Mouse (Mus musculus): ENCODE results near the gene Pip4k2c. TPM values are rescaled to one million over a fixed set of nuclear protein-coding genes. Genes with fewer than 3 reads are reported as not detected.
A peak's percentile ranks its signal among the peaks of the same experiment; 100 is the strongest.

Gene Pip4k2c
- polyA plus RNA-seq, 1 experiment from 2014 or later, result 22.1 TPM

- no peak overlapping the region for H3K27ac ChIP-seq
- no peak overlapping the region for H3K9ac ChIP-seq
- H3K4me1 ChIP-seq (replicated peaks), result peaks cover 11% of the 10 kb centered on the region
- H3K4me2 ChIP-seq, result no peak overlapping the region
- no peak overlapping the region for H3K4me3 ChIP-seq
- no peaks in the 10 kb centered on the region for H3K9me3 ChIP-seq
- ATAC-seq (ENCODE audit: low FRiP score), result no peak
- 90% methylated on average over 10 of the region's 10 CpGs for WGBS
- H3K36me3 ChIP-seq, result peaks cover 75% of the 10 kb centered on the region
- no peaks in the 10 kb centered on the region for H3K27me3 ChIP-seq
Measured at GRCm38 (mm10) chr10:127205373-127205772, 6.0 kb downstream of the Pip4k2c start.

- H3K4me1 ChIP-seq (replicated peaks), result peaks cover 4% of the 10 kb centered on the region; the same call in 1 of the 2 replicates
- H3K4me3 ChIP-seq, result no peak overlapping the region
- H3K4me2 ChIP-seq, result no peak overlapping the region
- H3K27me3 ChIP-seq, result no peaks in the 10 kb centered on the region
- no peaks in the 10 kb centered on the region for H3K9me3 ChIP-seq
- no peak for ATAC-seq (ENCODE audit: low FRiP score)
- H3K36me3 ChIP-seq, result peaks cover 83% of the 10 kb centered on the region
- H3K9ac ChIP-seq, result no peak overlapping the region; the same call in 1 of the 2 replicates
- 95% methylated on average over 5 of the region's 5 CpGs for WGBS
- H3K27ac ChIP-seq, result no peak overlapping the region
Measured at GRCm38 (mm10) chr10:127204589-127204988, 6.8 kb downstream of the Pip4k2c start.

DNA sequence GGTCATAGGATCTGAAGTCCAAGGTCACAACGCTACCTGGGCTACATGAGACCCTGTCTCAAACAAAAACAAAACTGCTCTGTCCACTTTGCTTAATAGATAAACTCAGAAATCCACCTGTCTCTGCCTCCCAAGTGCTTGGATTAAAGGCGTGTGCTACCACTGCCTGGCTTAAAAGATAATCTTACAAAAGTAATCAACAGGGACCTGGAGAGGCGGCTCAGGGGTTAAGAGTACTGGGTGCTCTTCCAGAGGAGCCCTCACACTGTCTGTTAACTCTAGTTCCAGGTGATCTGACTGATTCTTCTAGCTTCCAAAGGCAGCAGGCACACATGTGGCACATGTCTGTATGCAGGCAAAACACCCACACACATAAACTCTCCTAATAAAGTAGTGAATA lies 8.3 kb downstream of the Pip4k2c start:
- Histone ChIP-seq H3K4me1 (replicated peaks) (no peaks in the 10 kb centered on the region), H3K27ac (no peak overlapping the region), H3K4me2 (no peak overlapping the region), H3K27me3 (no peaks in the 10 kb centered on the region), H3K4me3 (no peak overlapping the region), H3K9ac (no peak overlapping the region), H3K36me3 (peaks cover 90% of the 10 kb centered on the region), H3K9me3 (no peaks in the 10 kb centered on the region)
- 94% methylated on average over 3 of the region's 3 CpGs for WGBS
- no peak for ATAC-seq (ENCODE audit: low FRiP score)

- no peak overlapping the region for H3K27ac ChIP-seq
- no peak for ATAC-seq (ENCODE audit: low FRiP score)
- 88% methylated on average over 8 of the region's 8 CpGs for WGBS
- H3K4me2 ChIP-seq, result no peak overlapping the region
- H3K27me3 ChIP-seq, result no peaks in the 10 kb centered on the region
- H3K9ac ChIP-seq, result no peak overlapping the region
- H3K4me3 ChIP-seq, result no peak overlapping the region
- H3K4me1 ChIP-seq (replicated peaks), result peaks cover 14% of the 10 kb centered on the region
- peaks cover 76% of the 10 kb centered on the region for H3K36me3 ChIP-seq
- no peaks in the 10 kb centered on the region for H3K9me3 ChIP-seq
Measured at GRCm38 (mm10) chr10:127200279-127200678, 11.1 kb downstream of the Pip4k2c start.

GRCm38 (mm10) chr10:127199474-127199873 lies 11.9 kb downstream of the Pip4k2c start:
- Histone ChIP-seq H3K4me3 (no peak overlapping the region), H3K9me3 (no peaks in the 10 kb centered on the region), H3K36me3 (peaks cover 68% of the 10 kb centered on the region), H3K4me1 (replicated peaks) (peaks cover 20% of the 10 kb centered on the region), H3K4me2 (no peak overlapping the region), H3K9ac (peak overlapping the region; percentile 24; the same call in 1 of the 2 replicates), H3K27me3 (no peaks in the 10 kb centered on the region), H3K27ac (no peak overlapping the region)
- ATAC-seq (ENCODE audit: low FRiP score), result no peak
- WGBS, result 87% methylated on average over 11 of the region's 11 CpGs

- Histone ChIP-seq H3K27ac (no peak overlapping the region), H3K4me3 (no peak overlapping the region), H3K4me1 (replicated peaks) (peaks cover 24% of the 10 kb centered on the region), H3K9ac (peak overlapping the region; percentile 24; the same call in 1 of the 2 replicates), H3K36me3 (peaks cover 66% of the 10 kb centered on the region), H3K9me3 (no peaks in the 10 kb centered on the region), H3K4me2 (no peak overlapping the region), H3K27me3 (no peaks in the 10 kb centered on the region)
- no peak for ATAC-seq (ENCODE audit: low FRiP score)
- 68% methylated on average over 5 of the region's 5 CpGs for WGBS
Measured at GRCm38 (mm10) chr10:127199068-127199467, 12.3 kb downstream of the Pip4k2c start.

GRCm38 (mm10) chr10:127198492-127198891 lies 12.9 kb downstream of the Pip4k2c start:
- 76% methylated on average over 2 of the region's 2 CpGs for whole genome bisulfite sequencing
- Histone ChIP-seq H3K4me2 (no peak overlapping the region), H3K27me3 (no peaks in the 10 kb centered on the region), H3K27ac (no peak overlapping the region), H3K36me3 (peaks cover 60% of the 10 kb centered on the region), H3K9me3 (no peaks in the 10 kb centered on the region), H3K4me1 (replicated peaks) (peaks cover 25% of the 10 kb centered on the region), H3K9ac (no peak overlapping the region), H3K4me3 (no peak overlapping the region)
- ATAC-seq (ENCODE audit: low FRiP score), result no peak

DNA sequence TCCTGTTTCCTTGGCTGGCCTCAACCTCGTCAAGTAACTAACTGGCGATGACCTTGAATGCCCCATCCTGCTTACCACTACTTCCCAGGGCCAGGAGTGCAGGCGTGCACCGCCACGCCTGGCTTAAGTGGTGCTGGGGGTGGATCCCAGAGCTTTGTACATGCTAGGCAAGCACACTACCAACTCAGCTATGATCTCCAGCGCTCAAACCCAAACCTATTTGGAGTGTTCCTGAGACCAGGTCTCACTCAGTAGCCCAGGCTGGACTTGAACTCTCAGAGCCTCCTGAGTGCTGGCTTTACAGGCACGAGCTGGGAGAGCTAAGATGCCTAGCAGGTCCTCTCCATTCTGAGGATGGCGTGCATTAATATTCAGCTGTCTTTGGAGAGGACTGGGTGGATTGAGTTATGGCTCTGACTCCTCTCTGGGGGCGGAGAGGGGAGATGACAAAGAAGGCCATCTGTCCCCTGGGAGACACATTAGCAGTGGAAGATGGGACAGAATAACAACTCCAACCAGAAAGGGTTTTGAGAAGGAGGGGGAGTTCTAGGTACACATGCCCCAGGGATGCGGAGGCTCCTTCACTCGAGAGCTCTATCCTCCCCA lies 13.8 kb downstream of the Pip4k2c start:
- Histone ChIP-seq H3K4me1 (replicated peaks) (peaks cover 33% of the 10 kb centered on the region), H3K4me3 (no peak overlapping the region), H3K27me3 (no peaks in the 10 kb centered on the region), H3K9ac (0 out of 2 replicates have a peak overlapping the region, but pooled peaks have one; percentile 9), H3K4me2 (no peak overlapping the region), H3K9me3 (no peaks in the 10 kb centered on the region), H3K36me3 (peaks cover 59% of the 10 kb centered on the region), H3K27ac (no peak overlapping the region; the same call in 1 of the 2 replicates)
- 75% methylated on average over 11 of the region's 11 CpGs for WGBS
- ATAC-seq (ENCODE audit: low FRiP score), result no peak

- 93% methylated on average over 8 of the region's 8 CpGs for WGBS
- peaks cover 37% of the 10 kb centered on the region for H3K4me1 ChIP-seq (replicated peaks)
- ATAC-seq (ENCODE audit: low FRiP score), result no peak
Measured at GRCm38 (mm10) chr10:127197104-127197503, 14.3 kb downstream of the Pip4k2c start.

GRCm38 (mm10) chr10:127196392-127196791 lies 15.0 kb downstream of the Pip4k2c start:
- H3K4me3 ChIP-seq, result peak overlapping the region; percentile 86
- H3K4me1 ChIP-seq (replicated peaks), result peaks cover 38% of the 10 kb centered on the region
- peak; percentile 37 for ATAC-seq (ENCODE audit: low FRiP score)
- WGBS, result 4% methylated on average over 5 of the region's 5 CpGs
- H3K27ac ChIP-seq, result peak overlapping the region; percentile 94
- peak overlapping the region; percentile 86 for H3K4me2 ChIP-seq
- peaks cover 54% of the 10 kb centered on the region for H3K36me3 ChIP-seq
- peak overlapping the region; percentile 97 for H3K9ac ChIP-seq
- no peaks in the 10 kb centered on the region for H3K9me3 ChIP-seq
- no peaks in the 10 kb centered on the region for H3K27me3 ChIP-seq

More at GRCm38 (mm10) chr10:127197104-127197503, 14.3 kb downstream of the Pip4k2c start:
- H3K27ac ChIP-seq, result peak overlapping the region; percentile 35; the same call in 1 of the 2 replicates
- no peak overlapping the region for H3K4me2 ChIP-seq
- H3K4me3 ChIP-seq, result no peak overlapping the region
- H3K9ac ChIP-seq, result no peak overlapping the region
- H3K9me3 ChIP-seq, result no peaks in the 10 kb centered on the region
- H3K27me3 ChIP-seq, result no peaks in the 10 kb centered on the region
- H3K36me3 ChIP-seq, result peaks cover 59% of the 10 kb centered on the region

DNA sequence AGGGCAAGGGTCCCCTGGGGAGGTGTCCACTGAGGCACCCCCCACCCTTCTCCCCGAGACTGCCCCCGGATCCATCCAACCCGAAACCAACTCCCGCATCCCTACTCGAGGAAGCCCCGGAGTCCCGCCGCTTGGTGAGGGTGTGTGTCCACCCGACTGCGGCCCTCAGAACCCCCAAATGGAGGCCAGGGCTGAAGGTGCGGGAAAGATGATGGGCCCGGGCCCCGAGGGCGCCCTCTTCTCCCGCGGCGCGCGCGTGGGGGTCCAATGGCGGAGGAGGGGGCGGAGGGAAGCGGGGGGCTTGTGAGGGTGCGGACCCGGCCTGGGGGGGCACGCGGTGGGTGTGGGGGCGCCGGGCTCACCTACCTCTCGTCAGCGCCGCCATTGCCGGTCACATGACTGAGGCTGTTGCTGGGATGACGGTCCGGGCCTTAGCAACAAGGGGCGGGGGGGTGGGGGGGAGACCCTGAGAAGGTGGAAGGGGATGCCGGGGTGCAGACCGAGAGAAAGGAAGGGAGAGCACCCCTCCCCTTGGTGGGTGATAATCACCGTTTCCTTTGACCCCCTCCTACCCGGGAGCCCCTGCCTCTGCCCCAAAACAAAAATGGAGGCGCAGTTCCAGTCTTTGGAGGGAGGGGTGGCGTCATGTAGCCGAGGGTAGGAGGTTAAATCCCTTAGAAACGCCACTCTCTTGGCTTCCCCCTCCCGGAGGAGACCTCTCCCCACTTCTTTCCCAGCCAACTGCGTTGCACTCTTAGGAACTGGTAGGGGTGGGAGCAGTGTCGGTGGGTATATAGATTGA lies 15.9 kb downstream of the Pip4k2c start, which contains the start of gene Dtx3:
Gene Dtx3, minus strand, starts transcription at position 401 of the 802 bp plus-strand sequence.
- Histone ChIP-seq H3K27ac (peak within 1 kb of the TSS; percentile 94), H3K36me3 (peaks cover 57% of the 10 kb centered on the region), H3K9me3 (no peaks in the 10 kb centered on the region), H3K4me1 (replicated peaks) (peaks cover 46% of the 10 kb centered on the region), H3K4me3 (peak within 1 kb of the TSS; percentile 86), H3K4me2 (peak within 1 kb of the TSS; percentile 86), H3K9ac (peak within 1 kb of the TSS; percentile 97), H3K27me3 (no peaks in the 10 kb centered on the region)
- under 1% methylated on average over 44 of the region's 47 CpGs for WGBS
- peak; percentile 58 for ATAC-seq (ENCODE audit: low FRiP score)
